Mouse (Mus musculus): ENCODE results near the gene Il1r2. TPM values are rescaled to one million over a fixed set of nuclear protein-coding genes. Genes with fewer than 3 reads are reported as not detected.

Il1r2 gene
- polyA plus RNA-seq, 1 experiment from 2014 or later = 1.6 TPM

- Histone ChIP-seq H3K4me2 (replicated peaks; ENCODE audit: low read depth) (no peak overlapping the region), H3K36me3 (ENCODE audit: control insufficient read depth, insufficient read depth) (no peaks in the 10 kb centered on the region), H3K9me3 (ENCODE audit: control insufficient read depth) (no peaks in the 10 kb centered on the region), H3K27ac (ENCODE audit: low read depth, low read length) (no peak overlapping the region), H3K4me3 (ENCODE audit: low read depth, low read length) (no peak overlapping the region), H3K4me1 (replicated peaks; ENCODE audit: control insufficient read depth, insufficient read depth, low read length) (no peaks in the 10 kb centered on the region), H3K9ac (ENCODE audit: low read depth, low read length) (no peak overlapping the region), H3K27me3 (replicated peaks; ENCODE audit: control insufficient read depth, insufficient read depth, low read length) (no peaks in the 10 kb centered on the region)
- peak; percentile 87 for TF ChIP-seq CTCF (IDR thresholded peaks at IDR 0.05; ENCODE audit: low read depth)
- WGBS = 49% methylated on average over 8 of the region's 8 CpGs
- no peak for ATAC-seq
Measured at GRCm38 (mm10) chr1:40115271-40115670, 41.4 kb downstream of the Il1r2 start.

DNA sequence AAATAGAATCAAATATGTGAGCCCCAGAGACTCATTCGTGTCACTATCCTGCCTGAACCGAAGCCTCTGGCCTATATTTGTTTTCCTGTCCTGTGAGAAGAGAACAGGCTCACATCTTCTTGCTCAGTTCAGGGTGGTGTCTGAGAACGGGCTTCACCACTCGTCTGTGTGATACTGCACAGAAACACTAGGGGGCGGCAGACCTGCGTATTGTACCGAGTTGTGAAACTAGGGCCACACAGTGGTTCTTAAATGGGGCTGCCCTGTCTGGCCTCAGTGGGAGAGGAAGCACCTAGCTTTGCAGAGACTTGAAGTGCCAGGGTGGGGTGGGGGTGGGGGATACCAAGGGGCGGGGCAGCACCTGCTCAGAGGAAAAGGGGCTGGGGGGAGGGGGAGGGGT is 42.5 kb downstream of the Il1r2 start:
- Histone ChIP-seq H3K9me3 (ENCODE audit: control insufficient read depth) (no peaks in the 10 kb centered on the region), H3K4me3 (ENCODE audit: low read depth, low read length) (no peak overlapping the region), H3K9ac (ENCODE audit: low read depth, low read length) (no peak overlapping the region), H3K4me1 (replicated peaks; ENCODE audit: control insufficient read depth, insufficient read depth, low read length) (no peaks in the 10 kb centered on the region), H3K4me2 (replicated peaks; ENCODE audit: low read depth) (no peak overlapping the region), H3K27ac (ENCODE audit: low read depth, low read length) (no peak overlapping the region), H3K27me3 (replicated peaks; ENCODE audit: control insufficient read depth, insufficient read depth, low read length) (no peaks in the 10 kb centered on the region), H3K36me3 (ENCODE audit: control insufficient read depth, insufficient read depth) (no peaks in the 10 kb centered on the region)
- WGBS = 10% methylated on average over 8 of the region's 8 CpGs
- 0 out of 2 replicates have a peak, but pooled peaks have one; percentile 28 for ATAC-seq
- TF ChIP-seq CTCF (IDR thresholded peaks at IDR 0.05; ENCODE audit: low read depth) = peak; percentile 92

GRCm38 (mm10) chr1:40117565-40117964 is 43.7 kb downstream of the Il1r2 start:
- WGBS = 51% methylated on average over 9 of the region's 10 CpGs
- no peaks in the 10 kb centered on the region for H3K27me3 ChIP-seq (replicated peaks; ENCODE audit: control insufficient read depth, insufficient read depth, low read length)
- H3K4me2 ChIP-seq (replicated peaks; ENCODE audit: low read depth) = no peak overlapping the region
- no peaks in the 10 kb centered on the region for H3K36me3 ChIP-seq (ENCODE audit: control insufficient read depth, insufficient read depth)
- no peaks in the 10 kb centered on the region for H3K4me1 ChIP-seq (replicated peaks; ENCODE audit: control insufficient read depth, insufficient read depth, low read length)
- no peak for ATAC-seq
- H3K4me3 ChIP-seq (ENCODE audit: low read depth, low read length) = no peak overlapping the region
- H3K27ac ChIP-seq (ENCODE audit: low read depth, low read length) = no peak overlapping the region
- no peak overlapping the region for H3K9ac ChIP-seq (ENCODE audit: low read depth, low read length)
- no peak for TF ChIP-seq CTCF (IDR thresholded peaks at IDR 0.05; ENCODE audit: low read depth)
- no peaks in the 10 kb centered on the region for H3K9me3 ChIP-seq (ENCODE audit: control insufficient read depth)

- H3K9ac ChIP-seq (ENCODE audit: low read depth, low read length) = no peak overlapping the region
- 66% methylated on average over 4 of the region's 4 CpGs for WGBS
- H3K4me1 ChIP-seq (replicated peaks; ENCODE audit: control insufficient read depth, insufficient read depth, low read length) = no peaks in the 10 kb centered on the region
- H3K27ac ChIP-seq (ENCODE audit: low read depth, low read length) = no peak overlapping the region
- H3K9me3 ChIP-seq (ENCODE audit: control insufficient read depth) = no peaks in the 10 kb centered on the region
- ATAC-seq = no peak
- TF ChIP-seq CTCF (IDR thresholded peaks at IDR 0.05; ENCODE audit: low read depth) = no peak
- no peaks in the 10 kb centered on the region for H3K36me3 ChIP-seq (ENCODE audit: control insufficient read depth, insufficient read depth)
- no peak overlapping the region for H3K4me2 ChIP-seq (replicated peaks; ENCODE audit: low read depth)
- no peaks in the 10 kb centered on the region for H3K27me3 ChIP-seq (replicated peaks; ENCODE audit: control insufficient read depth, insufficient read depth, low read length)
- H3K4me3 ChIP-seq (ENCODE audit: low read depth, low read length) = no peak overlapping the region
Measured at GRCm38 (mm10) chr1:40124237-40124636, 50.4 kb downstream of the Il1r2 start.

DNA sequence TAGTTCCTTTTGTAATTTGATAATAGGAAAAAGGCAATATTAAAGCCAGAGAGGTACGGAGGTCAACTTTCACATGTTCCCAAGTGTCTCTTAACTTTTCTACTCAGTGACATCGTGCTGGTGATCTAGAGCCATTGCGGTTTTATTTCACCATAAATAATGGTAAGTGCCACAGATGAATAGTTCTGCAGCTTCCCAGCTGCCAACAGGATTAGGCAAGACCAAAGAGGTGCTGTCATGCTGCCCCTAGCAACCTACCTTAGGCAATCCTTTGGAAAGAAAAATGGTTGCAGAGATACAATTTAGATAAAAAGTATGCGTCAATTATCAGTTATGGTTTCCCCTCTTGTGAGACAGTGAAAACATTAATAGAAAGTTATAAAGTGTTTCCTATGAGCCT is 54.6 kb downstream of the Il1r2 start:
- no peak overlapping the region for H3K27ac ChIP-seq (ENCODE audit: low read depth, low read length)
- no peak overlapping the region for H3K4me2 ChIP-seq (replicated peaks; ENCODE audit: low read depth)
- no peaks in the 10 kb centered on the region for H3K36me3 ChIP-seq (ENCODE audit: control insufficient read depth, insufficient read depth)
- no peaks in the 10 kb centered on the region for H3K4me1 ChIP-seq (replicated peaks; ENCODE audit: control insufficient read depth, insufficient read depth, low read length)
- no peaks in the 10 kb centered on the region for H3K27me3 ChIP-seq (replicated peaks; ENCODE audit: control insufficient read depth, insufficient read depth, low read length)
- no peaks in the 10 kb centered on the region for H3K9me3 ChIP-seq (ENCODE audit: control insufficient read depth)
- no peak for TF ChIP-seq CTCF (IDR thresholded peaks at IDR 0.05; ENCODE audit: low read depth)
- no peak overlapping the region for H3K4me3 ChIP-seq (ENCODE audit: low read depth, low read length)
- ATAC-seq = no peak
- WGBS = 79% methylated on average over 4 of the region's 4 CpGs
- H3K9ac ChIP-seq (ENCODE audit: low read depth, low read length) = no peak overlapping the region

GRCm38 (mm10) chr1:40129321-40129720 is 55.4 kb downstream of the Il1r2 start:
- Histone ChIP-seq H3K36me3 (ENCODE audit: control insufficient read depth, insufficient read depth) (no peaks in the 10 kb centered on the region), H3K27me3 (replicated peaks; ENCODE audit: control insufficient read depth, insufficient read depth, low read length) (no peaks in the 10 kb centered on the region), H3K4me2 (replicated peaks; ENCODE audit: low read depth) (no peak overlapping the region), H3K9me3 (ENCODE audit: control insufficient read depth) (no peaks in the 10 kb centered on the region), H3K4me3 (ENCODE audit: low read depth, low read length) (no peak overlapping the region), H3K4me1 (replicated peaks; ENCODE audit: control insufficient read depth, insufficient read depth, low read length) (no peaks in the 10 kb centered on the region), H3K9ac (ENCODE audit: low read depth, low read length) (no peak overlapping the region), H3K27ac (ENCODE audit: low read depth, low read length) (no peak overlapping the region)
- no peak for ATAC-seq
- TF ChIP-seq CTCF (IDR thresholded peaks at IDR 0.05; ENCODE audit: low read depth) = no peak
- WGBS = 76% methylated on average over 2 of the region's 2 CpGs

- Histone ChIP-seq H3K27me3 (replicated peaks; ENCODE audit: control insufficient read depth, insufficient read depth, low read length) (no peaks in the 10 kb centered on the region), H3K9me3 (ENCODE audit: control insufficient read depth) (no peaks in the 10 kb centered on the region), H3K4me2 (replicated peaks; ENCODE audit: low read depth) (no peak overlapping the region), H3K36me3 (ENCODE audit: control insufficient read depth, insufficient read depth) (no peaks in the 10 kb centered on the region), H3K9ac (ENCODE audit: low read depth, low read length) (no peak overlapping the region), H3K4me3 (ENCODE audit: low read depth, low read length) (no peak overlapping the region), H3K27ac (ENCODE audit: low read depth, low read length) (no peak overlapping the region), H3K4me1 (replicated peaks; ENCODE audit: control insufficient read depth, insufficient read depth, low read length) (no peaks in the 10 kb centered on the region)
- TF ChIP-seq CTCF (IDR thresholded peaks at IDR 0.05; ENCODE audit: low read depth) = no peak
- no peak for ATAC-seq
- 18% methylated on average over 1 of the region's 1 CpGs for WGBS
Measured at GRCm38 (mm10) chr1:40131631-40132030, 57.8 kb downstream of the Il1r2 start.
